Mouse (Mus musculus) brown adipose tissue, adult 24 weeks (tissue): ENCODE results near the gene Mindy4b-ps. TPM values are rescaled to one million over a fixed set of nuclear protein-coding genes. Genes with fewer than 3 reads are reported as not detected.

Source experiments
- H3K27ac ChIP-seq: fragments of 200-500 bp; replicated peaks from 2 replicates; pipeline ENCODE4 v1.5.1; 2012; ENCODE audit warnings: low read depth, mild to moderate bottlenecking, low read length
- H3K4me1 ChIP-seq: fragments of 200-500 bp; 2 replicates; pipeline ENCODE4 v1.6.1; 2012; ENCODE audit warnings: low read length, mixed read lengths; ENCODE audit not compliant: control insufficient read depth, insufficient read depth, insufficient read length
- H3K4me3 ChIP-seq: fragments of 200-500 bp; 2 replicates; pipeline ENCODE4 v1.5.1; 2012; ENCODE audit warnings: low read depth, mild to moderate bottlenecking, low read length, moderate library complexity; ENCODE audit not compliant: insufficient read depth
- polyA plus RNA-seq: library from polyadenylated mRNA; stranded (reverse); fragments of >200 nt; gene quantifications from 2 replicates; pipeline ENCODE4 v1.2.4, GENCODE M21; 2012; ENCODE audit not compliant: missing spikeins, insufficient read depth, insufficient read length

Mindy4b-ps gene
- polyA plus RNA-seq, 1 experiment = not detected

- no peak overlapping the region for H3K27ac ChIP-seq
- H3K4me3 ChIP-seq = no peak overlapping the region
- H3K4me1 ChIP-seq = no peaks in the 10 kb centered on the region
Measured at GRCm38 (mm10) chr3:58747924-58748323, 74.2 kb downstream of the Mindy4b-ps start.

DNA sequence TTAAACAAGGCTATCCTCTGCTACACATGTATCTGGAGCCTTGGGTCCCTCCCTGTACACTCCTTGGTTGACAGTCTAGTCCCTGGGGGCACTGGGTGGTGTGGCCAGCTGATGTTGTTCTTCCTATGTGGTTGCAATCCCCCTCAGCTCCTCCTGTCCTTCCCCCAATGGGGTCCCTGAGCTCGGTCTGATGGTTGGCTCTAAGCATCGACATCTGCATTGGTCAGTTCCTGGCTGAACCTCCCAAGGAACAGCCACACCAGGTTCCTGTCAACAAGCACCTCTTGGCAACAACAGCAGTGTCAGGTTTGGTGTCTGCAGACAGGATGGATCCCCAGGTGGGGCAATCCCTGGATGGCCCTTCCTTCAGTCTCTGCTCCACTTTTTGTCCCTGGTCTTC, 82.6 kb downstream of the Mindy4b-ps start:
- Histone ChIP-seq H3K4me1 (no peaks in the 10 kb centered on the region), H3K4me3 (no peak overlapping the region), H3K27ac (no peak overlapping the region)

Other genes starting within 250 kb of the Mindy4b-ps start
- gene Selenot, start 245.7 kb downstream of the Mindy4b-ps start, polyA plus RNA-seq = 117 and 122 TPM in 2 replicates
- gene Erich6, start 185.1 kb downstream of the Mindy4b-ps start, polyA plus RNA-seq = not detected in 2 replicates
- gene Siah2, start 129.9 kb downstream of the Mindy4b-ps start, polyA plus RNA-seq = 3.3 and 5.4 TPM in 2 replicates
- not detected in 2 replicates for gene Clrn1, start 63.0 kb upstream of the Mindy4b-ps start, polyA plus RNA-seq
- 2.8 and 3.7 TPM in 2 replicates for gene Med12l, start 183.5 kb upstream of the Mindy4b-ps start, polyA plus RNA-seq